Mouse (Mus musculus) fat pad, adult 2 months (tissue): Measurements from ENCODE around the gene Oxct2a.
"Not testable (repeated sequence)": the region's sequence is repeated elsewhere in the genome, so short reads cannot be mapped to it uniquely, and the experiment has no call there.

Source experiments
- DNase-seq: peaks from one replicate; pipeline ENCODE4 v3.0.0-alpha.2; 2011; ENCODE audit warnings: low read depth, low spot score; ENCODE audit errors: extremely low read depth

The Oxct2a gene

GRCm38 (mm10) chr4:123323534-123323933, at the start of gene Oxct2a:
TSS of gene Oxct2a (minus strand) at chr4:123323634.
- no peak for DNase-seq

- DNase-seq, result no peak
Observed at GRCm38 (mm10) chr4:123363555-123363954, 40.1 kb upstream of the Oxct2a start.

- no peak for DNase-seq
Observed at GRCm38 (mm10) chr4:123360771-123361170, 37.3 kb upstream of the Oxct2a start.

GRCm38 (mm10) chr4:123358613-123359012, 35.2 kb upstream of the Oxct2a start:
- no peak for DNase-seq

- DNase-seq, result no peak
Observed at GRCm38 (mm10) chr4:123355941-123356340, 32.5 kb upstream of the Oxct2a start.

GRCm38 (mm10) chr4:123353271-123353877, 29.9 kb upstream of the Oxct2a start:
- DNase-seq, result no peak

GRCm38 (mm10) chr4:123343471-123343789, 20.0 kb upstream of the Oxct2a start:
- DNase-seq, result peak; percentile 1

GRCm38 (mm10) chr4:123342642-123343470, 19.4 kb upstream of the Oxct2a start, which contains the start of gene Bmp8a:
TSS of gene Bmp8a (minus strand) at chr4:123343252.
- DNase-seq, result no peak

GRCm38 (mm10) chr4:123342091-123342641, 18.7 kb upstream of the Oxct2a start:
- DNase-seq, result no peak

GRCm38 (mm10) chr4:123340232-123340631, 16.8 kb upstream of the Oxct2a start:
- DNase-seq, result no peak

- no peak for DNase-seq
Observed at GRCm38 (mm10) chr4:123337693-123338092, 14.3 kb upstream of the Oxct2a start.

- DNase-seq, result no peak
Observed at GRCm38 (mm10) chr4:123335796-123336585, 12.6 kb upstream of the Oxct2a start.

- not testable (repeated sequence) for DNase-seq
Observed at GRCm38 (mm10) chr4:123335244-123335643, 11.8 kb upstream of the Oxct2a start.

- no peak for DNase-seq
Observed at GRCm38 (mm10) chr4:123334177-123334576, 10.7 kb upstream of the Oxct2a start.

- DNase-seq, result no peak
Observed at GRCm38 (mm10) chr4:123333151-123333550, 9.7 kb upstream of the Oxct2a start.

- DNase-seq, result not testable (repeated sequence)
Observed at GRCm38 (mm10) chr4:123331961-123332360, 8.5 kb upstream of the Oxct2a start.

GRCm38 (mm10) chr4:123331326-123331725, 7.9 kb upstream of the Oxct2a start:
- no peak for DNase-seq

- no peak for DNase-seq
Observed at GRCm38 (mm10) chr4:123328946-123329345, 5.5 kb upstream of the Oxct2a start.

- DNase-seq, result no peak
Observed at GRCm38 (mm10) chr4:123327630-123328029, 4.2 kb upstream of the Oxct2a start.

- DNase-seq, result no peak
Observed at GRCm38 (mm10) chr4:123326087-123326486, 2.7 kb upstream of the Oxct2a start.

GRCm38 (mm10) chr4:123322910-123323309, 524 bp downstream of the Oxct2a start:
- not testable (repeated sequence) for DNase-seq
